Mouse (Mus musculus): ENCODE results near the gene Sumf1.

The Sumf1 gene

DNA sequence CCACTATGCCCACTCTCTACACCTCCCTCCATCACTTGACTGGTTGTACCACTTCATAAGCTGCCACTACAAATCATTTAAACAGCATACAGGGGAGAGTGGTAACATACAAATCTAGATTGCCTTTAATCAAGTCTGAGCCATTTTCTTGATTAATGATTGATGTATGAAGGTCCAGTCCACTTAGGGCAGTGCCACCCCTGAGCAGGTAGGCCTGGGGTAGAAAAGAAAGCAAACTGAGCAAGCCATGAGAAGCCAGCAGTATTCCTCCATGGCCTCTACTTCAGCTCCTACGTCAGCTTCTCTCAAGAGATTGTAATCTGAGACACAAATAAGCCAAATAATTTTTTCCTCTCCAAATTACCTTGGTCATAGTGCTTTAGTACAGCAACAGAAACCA, 94.1 kb downstream of the Sumf1 start:
- no peak for DNase-seq (ENCODE audit: low spot score)

DNA sequence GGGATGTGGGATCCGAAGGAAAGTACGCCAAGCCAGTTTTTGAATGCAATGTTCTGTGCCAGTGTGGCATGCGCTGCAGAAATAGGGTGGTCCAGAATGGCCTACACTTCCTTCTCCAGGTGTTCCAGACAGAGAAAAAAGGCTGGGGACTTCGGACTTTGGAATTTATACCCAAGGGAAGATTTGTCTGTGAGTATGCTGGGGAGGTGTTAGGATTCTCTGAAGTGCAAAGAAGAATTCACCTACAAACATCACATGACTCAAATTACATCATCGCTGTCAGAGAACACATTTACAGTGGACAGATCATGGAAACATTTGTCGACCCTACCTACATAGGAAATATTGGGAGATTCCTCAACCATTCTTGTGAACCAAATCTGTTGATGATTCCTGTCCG, 109.5 kb downstream of the Sumf1 start:
- no peak for DNase-seq (ENCODE audit: low spot score)

DNA sequence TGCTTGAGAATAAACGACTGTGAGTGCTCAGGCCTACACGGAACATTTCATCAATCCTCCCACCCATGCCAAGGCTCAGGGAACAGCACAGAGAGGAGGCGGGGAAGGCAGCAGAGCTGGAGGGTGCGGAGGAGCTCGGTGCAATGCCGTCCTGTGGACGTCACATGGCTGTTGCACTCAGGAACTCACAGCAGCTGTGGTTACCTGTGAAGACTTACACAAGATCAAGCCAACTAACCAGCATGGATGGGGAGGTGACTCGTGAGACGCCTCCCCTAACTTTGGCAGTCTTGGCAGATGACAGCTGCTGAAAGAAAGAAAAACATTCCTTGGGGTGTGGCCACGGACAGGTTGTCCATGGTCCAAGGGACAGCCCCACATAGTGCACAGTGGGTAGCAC, 110.8 kb downstream of the Sumf1 start:
- no peak for DNase-seq (ENCODE audit: low spot score)

DNA sequence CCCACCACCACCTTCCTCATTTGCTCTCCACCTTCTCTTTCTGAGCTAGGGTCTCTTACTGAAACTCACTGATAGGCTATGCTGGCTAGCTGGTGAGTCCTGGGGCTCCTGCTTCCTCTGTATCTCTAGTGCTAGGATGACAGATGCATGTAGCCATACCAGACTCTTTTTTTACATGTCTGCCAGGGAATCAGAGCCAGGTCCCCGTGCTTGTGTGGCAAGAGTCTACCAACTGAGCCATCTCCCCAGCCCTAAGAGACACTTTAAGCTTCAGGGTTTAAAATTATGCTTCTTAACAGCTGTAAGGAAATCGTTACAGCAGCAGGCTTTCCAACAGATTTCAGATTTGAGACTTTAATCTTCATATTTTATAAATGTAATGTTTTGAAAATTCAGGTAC, 111.5 kb downstream of the Sumf1 start:
- no peak for DNase-seq (ENCODE audit: low spot score)

DNA sequence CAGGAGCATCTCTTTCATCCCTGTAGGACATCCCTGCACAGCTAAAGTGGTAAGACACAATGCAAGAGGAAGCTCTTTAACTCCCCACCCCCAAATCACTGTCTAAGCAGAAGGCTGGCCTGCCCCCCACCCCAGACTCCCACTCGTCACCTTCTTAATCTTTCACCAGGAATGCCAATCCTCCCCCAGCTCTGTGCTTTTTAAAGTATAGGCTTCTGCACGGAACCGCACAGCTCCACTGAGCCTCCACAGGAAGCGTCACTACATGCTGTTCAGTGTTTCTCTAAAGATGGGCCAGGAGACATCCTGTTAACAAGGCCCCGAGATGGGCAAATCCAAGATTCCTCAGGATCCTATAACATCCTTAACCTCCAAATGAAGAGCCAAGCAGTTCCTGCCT, 112.3 kb downstream of the Sumf1 start:
- DNase-seq (ENCODE audit: low spot score) = no peak

DNA sequence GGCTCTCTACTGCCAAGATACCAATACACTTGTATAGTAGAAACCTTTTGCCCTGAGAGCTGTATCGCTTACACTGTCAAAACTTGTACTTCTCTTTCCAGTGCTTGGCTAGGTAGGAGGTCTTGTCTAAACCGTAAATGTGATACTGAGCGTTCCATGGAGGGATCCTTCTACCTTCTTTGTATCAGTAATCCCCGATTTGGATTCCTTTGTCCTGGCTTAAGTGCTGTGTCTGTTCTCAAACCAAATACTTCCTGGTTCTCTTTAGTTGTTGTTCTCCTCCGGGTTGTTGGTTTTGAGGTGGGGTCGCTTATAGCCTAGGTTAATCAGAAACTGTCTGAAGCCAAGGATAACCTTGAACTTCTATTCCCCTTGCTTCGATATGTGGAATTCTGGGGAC, 114.4 kb downstream of the Sumf1 start:
- DNase-seq (ENCODE audit: low spot score) = no peak

DNA sequence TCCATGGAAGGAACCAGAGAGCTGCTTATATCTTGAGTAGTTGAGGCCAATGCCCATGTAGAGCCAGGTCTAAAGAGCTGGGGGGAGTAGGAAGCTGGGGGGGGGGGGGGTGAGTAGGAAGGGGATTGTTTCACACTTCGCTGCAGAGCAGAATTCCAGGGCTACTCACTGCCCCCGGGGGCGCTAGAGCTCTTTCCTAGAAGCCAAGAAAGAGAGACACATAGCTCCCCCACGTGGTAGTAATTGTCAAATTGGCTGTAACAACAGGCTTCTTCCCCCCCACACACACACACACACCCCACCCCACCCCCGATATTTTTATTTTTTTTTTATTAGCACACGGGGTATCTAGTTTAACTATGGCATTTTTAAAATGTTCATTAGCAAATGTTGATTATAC, 119.8 kb downstream of the Sumf1 start:
- peak; percentile 83 for DNase-seq (ENCODE audit: low spot score)

DNA sequence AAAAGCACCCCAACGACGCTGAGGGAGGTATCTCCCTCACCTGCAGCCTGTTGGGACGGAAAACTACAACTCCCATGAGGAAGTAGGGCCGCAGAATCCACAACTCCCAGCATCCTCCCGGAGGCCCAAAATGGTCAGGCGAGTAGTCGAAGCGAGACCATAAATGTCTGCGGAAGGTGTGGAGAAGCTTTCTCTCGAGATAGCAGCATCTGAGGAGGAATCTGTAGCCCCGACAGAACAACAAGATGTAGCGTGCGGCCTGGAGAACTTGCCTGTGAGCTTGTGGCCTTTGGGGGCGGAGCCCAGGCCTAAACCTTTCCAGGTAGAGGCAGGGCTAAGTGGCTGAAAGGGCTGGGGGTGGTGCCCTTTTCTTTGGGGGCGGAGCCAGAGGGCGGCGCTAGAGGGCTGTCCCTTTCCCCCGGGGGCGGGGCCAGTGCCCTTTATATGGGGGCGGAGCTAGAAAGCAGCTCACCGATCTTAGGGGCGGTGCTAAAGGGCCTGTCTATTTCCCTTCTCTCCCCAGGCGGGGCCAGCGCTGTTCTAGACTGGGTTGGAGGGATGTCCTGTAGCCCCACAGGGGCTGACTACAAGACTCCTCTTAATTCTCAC, 120.4 kb downstream of the Sumf1 start, which contains the start of gene Setmar:
Gene Setmar, plus strand, starts transcription at position 128 of the 609 bp plus-strand sequence.
- peak; percentile 92 for DNase-seq (ENCODE audit: low spot score)

DNA sequence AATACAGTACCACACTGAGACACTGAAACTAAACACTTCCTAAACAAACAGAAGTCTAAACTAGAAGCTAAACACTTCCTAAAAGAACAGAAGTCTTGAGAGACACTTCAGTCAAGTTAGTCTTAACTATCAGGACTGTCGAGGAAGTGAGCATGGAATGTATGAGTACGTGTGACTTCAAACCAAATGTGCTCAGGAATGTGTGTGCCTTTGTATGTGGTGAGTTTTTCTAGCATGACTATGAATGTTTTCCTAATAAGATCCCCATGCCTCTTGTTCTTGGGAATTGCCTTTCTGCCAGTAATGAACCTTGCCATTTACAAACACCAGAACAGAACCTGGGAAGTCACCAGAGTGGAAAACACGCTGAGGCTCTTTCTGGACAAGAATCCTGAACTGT, 124.3 kb downstream of the Sumf1 start:
- no peak for DNase-seq (ENCODE audit: low spot score)

DNA sequence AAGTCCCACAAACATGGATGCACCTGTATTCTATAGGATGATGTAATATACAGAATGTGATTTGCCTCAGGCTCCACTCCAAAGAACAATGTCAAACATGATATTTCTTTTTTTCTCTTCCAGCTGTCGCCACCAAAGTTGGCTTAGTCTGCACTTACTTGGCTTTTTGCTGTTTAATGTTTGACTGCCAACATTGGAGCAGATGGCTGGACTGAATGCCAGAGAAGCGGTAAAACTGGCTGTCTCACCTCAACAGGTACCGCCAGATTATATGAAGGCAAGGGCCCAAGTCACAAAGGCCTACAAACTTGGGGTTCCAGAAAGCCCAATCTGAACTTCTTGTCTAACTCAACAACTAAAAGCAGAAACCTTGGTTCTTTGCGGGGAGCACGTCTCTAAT, 127.3 kb downstream of the Sumf1 start:
- no peak for DNase-seq (ENCODE audit: low spot score)

DNA sequence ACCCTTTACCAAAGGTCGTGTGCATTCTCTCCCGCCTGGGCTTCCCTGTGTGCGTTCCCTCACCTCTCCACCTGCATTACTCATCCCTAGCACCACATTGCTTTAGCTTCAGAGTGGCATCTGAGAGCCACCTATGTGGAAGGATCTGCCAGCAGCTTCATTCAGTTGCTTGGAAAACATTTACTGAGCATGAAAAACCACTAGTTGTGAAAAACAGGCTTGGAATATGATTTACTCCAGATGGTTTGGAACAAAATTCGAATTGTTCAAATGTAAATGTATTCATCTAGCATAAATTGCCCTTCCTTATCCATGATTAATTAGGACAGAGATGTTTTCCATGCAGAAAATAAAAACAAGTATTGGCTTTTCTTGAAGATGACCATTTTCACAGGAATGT, 128.0 kb downstream of the Sumf1 start:
- no peak for DNase-seq (ENCODE audit: low spot score)

Measured in embryo, embryonic 10 days (tissue).